Mouse (Mus musculus) heart, embryonic 14.5 days (tissue): ENCODE results near the gene Grn. TPM values are rescaled to one million over a fixed set of nuclear protein-coding genes. Genes with fewer than 3 reads are reported as not detected.

ENCODE experiments used
- ATAC-seq: fragments of 200-750 bp; cut with Nextera tagmentation; 2 replicates; pipeline ENCODE4 v1.8.0; 2017; ENCODE audit warnings: low read depth, moderate TSS enrichment; ENCODE audit not compliant: insufficient number of reproducible peaks, insufficient read depth, low FRiP score
- H3K27ac ChIP-seq, 2 experiments: fragments of 200-500 bp in 1 of 2; fragments of 300-500 bp in 1 of 2; sonication (generic) in 1 of 2; replicated peaks in 1 of 2; 2 replicates each; pipeline ENCODE4 v1.5.1; 2012 to 2014; ENCODE audit warnings: low read depth in 2 of 2, low read length in 2 of 2, control low read depth in 1 of 2, mild to moderate bottlenecking in 1 of 2, mixed read lengths in 1 of 2; ENCODE audit not compliant: control insufficient read depth in 1 of 2, insufficient read depth in 1 of 2
- H3K27me3 ChIP-seq: fragments of 300-500 bp; sonication (generic); 2 replicates; pipeline ENCODE4 v1.6.1; 2014; ENCODE audit warnings: mild to moderate bottlenecking, low read length, control low read depth; ENCODE audit not compliant: control insufficient read depth, insufficient read depth
- H3K36me3 ChIP-seq: fragments of 300-500 bp; sonication (generic); 2 replicates; pipeline ENCODE4 v1.6.1; 2014; ENCODE audit warnings: mild to moderate bottlenecking, control low read depth, low read length, mixed read lengths; ENCODE audit not compliant: control insufficient read depth, insufficient read depth
- H3K4me1 ChIP-seq, 2 experiments: fragments of 200-500 bp in 1 of 2; fragments of 300-500 bp in 1 of 2; sonication (generic) in 1 of 2; 2 replicates each; pipeline ENCODE4 v1.6.1; 2012 to 2014; ENCODE audit warnings: low read length in 2 of 2, control low read depth in 1 of 2, mixed read lengths in 1 of 2; ENCODE audit not compliant: control insufficient read depth in 2 of 2, insufficient read depth in 2 of 2
- H3K4me2 ChIP-seq: fragments of 300-500 bp; sonication (generic); 2 replicates; pipeline ENCODE4 v1.6.1; 2014; ENCODE audit warnings: mild to moderate bottlenecking, low read length
- H3K4me3 ChIP-seq, 2 experiments: fragments of 200-500 bp in 1 of 2; fragments of 300-500 bp in 1 of 2; sonication (generic) in 1 of 2; 2 replicates each; pipeline ENCODE4 v1.5.1; 2012 to 2014; ENCODE audit warnings: low read length in 2 of 2, mild to moderate bottlenecking in 2 of 2, control low read depth in 1 of 2, low read depth in 1 of 2, moderate library complexity in 1 of 2; ENCODE audit not compliant: control insufficient read depth in 1 of 2, insufficient read depth in 1 of 2
- H3K9ac ChIP-seq: fragments of 300-500 bp; sonication (generic); 2 replicates; pipeline ENCODE4 v1.6.1; 2014; ENCODE audit warnings: mild to moderate bottlenecking, low read length
- H3K9me3 ChIP-seq: fragments of 300-500 bp; sonication (generic); 2 replicates; pipeline ENCODE4 v1.6.1; 2016; ENCODE audit warnings: low read length, control low read depth; ENCODE audit not compliant: control insufficient read depth
- WGBS: fragments of 180-500 bp; shearing (Covaris S2); extraction: QIAGEN DNeasy Blood & Tissue Kit; methylation state at CpG from one replicate; pipeline ENCODE4 v1.1.7; 2014; 5-methylcytosine and 5-hydroxymethylcytosine counted together
- polyA plus RNA-seq: library from polyadenylated mRNA; unstranded; fragments of >200 nt; fragmentation: Nextera tagmentation; extraction: Ambion mirVana; gene quantifications from 2 replicates; pipeline ENCODE4 v1.2.1, GENCODE M21; 2014

Gene Grn
- polyA plus RNA-seq, 1 experiment from 2014 or later: 182 TPM

GRCm38 (mm10) chr11:102441434-102441833, 11.3 kb downstream of the Grn start:
- WGBS: 69% methylated on average over 3 of the region's 3 CpGs
- Histone ChIP-seq H3K9ac (no peak overlapping the region), H3K27ac (no peak overlapping the region), H3K27me3 (no peaks in the 10 kb centered on the region; the same call in 1 of the 2 replicates), H3K9me3 (no peaks in the 10 kb centered on the region), H3K36me3 (peaks cover 59% of the 10 kb centered on the region), H3K4me2 (no peak overlapping the region), H3K4me3 (no peak overlapping the region), H3K4me1 (peaks cover 33 to 57% of the 10 kb centered on the region in 2 experiments)
- no peak for ATAC-seq

DNA sequence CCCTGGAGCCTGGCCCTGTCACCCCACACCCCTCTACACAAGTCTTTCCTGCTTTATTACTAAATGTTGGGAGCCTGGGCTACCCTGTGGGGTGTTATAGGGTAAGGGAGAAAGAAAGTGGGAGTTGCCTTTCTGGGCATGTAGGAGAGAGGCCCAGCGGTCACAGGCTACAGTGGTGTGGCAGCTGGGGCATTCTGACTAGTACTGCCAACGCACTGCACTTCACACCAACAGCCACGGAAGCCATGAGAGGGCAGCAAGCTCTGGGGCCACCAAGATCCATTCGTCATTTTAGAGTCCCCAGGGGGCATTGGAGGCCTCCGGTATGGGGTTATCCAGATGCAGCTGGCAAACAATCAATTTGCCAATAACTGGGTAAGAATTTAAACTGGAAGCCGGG, 12.0 kb downstream of the Grn start:
- Histone ChIP-seq H3K4me1 (peaks cover 34 to 56% of the 10 kb centered on the region in 2 experiments), H3K9ac (no peak overlapping the region), H3K27me3 (no peaks in the 10 kb centered on the region; the same call in 1 of the 2 replicates), H3K36me3 (peaks cover 57% of the 10 kb centered on the region), H3K9me3 (no peaks in the 10 kb centered on the region), H3K4me3 (no peak overlapping the region), H3K27ac (0 out of 4 replicates have a peak overlapping the region, but pooled peaks of 1 of the 2 experiments have one; percentile 37), H3K4me2 (no peak overlapping the region)
- 89% methylated on average over 6 of the region's 6 CpGs for WGBS
- no peak for ATAC-seq

DNA sequence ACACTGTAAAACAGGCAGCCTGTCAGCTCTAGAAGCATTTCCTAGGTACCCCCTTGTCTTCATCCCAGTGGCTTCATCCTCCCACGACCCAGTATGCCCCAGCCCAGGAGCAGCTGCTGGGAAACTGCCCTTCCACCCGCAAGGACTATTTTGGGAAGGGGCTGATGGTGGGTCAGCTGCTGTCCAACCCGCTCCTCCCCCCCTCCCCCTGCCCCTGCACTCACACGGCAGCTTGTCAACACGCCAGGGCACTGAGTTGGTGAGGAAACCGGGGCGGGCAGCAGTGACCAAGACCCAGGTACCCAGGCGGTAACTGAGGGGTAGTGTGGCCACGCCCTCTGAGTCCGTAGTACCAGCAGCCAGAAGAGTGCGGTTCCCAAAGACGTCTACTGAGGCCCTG, 13.6 kb downstream of the Grn start:
- Histone ChIP-seq H3K4me3 (no peak overlapping the region), H3K9me3 (no peaks in the 10 kb centered on the region), H3K36me3 (peaks cover 44% of the 10 kb centered on the region), H3K4me2 (peak overlapping the region; percentile 28; the same call in 1 of the 2 replicates), H3K4me1 (peaks cover 39 to 51% of the 10 kb centered on the region in 2 experiments), H3K9ac (no peak overlapping the region; the same call in 1 of the 2 replicates), H3K27me3 (no peaks in the 10 kb centered on the region; the same call in 1 of the 2 replicates), H3K27ac (no peak overlapping the region)
- WGBS: 41% methylated on average over 12 of the region's 12 CpGs
- ATAC-seq: no peak

- Histone ChIP-seq H3K9ac (no peak overlapping the region; the same call in 1 of the 2 replicates), H3K4me2 (0 out of 2 replicates have a peak overlapping the region, but pooled peaks have one; percentile 28), H3K36me3 (peaks cover 38% of the 10 kb centered on the region), H3K4me1 (peaks cover 44 to 55% of the 10 kb centered on the region in 2 experiments), H3K27me3 (no peaks in the 10 kb centered on the region; the same call in 1 of the 2 replicates), H3K4me3 (no peak overlapping the region), H3K27ac (no peak overlapping the region; a peak in 1 of 4 replicates), H3K9me3 (no peaks in the 10 kb centered on the region)
- 66% methylated on average over 3 of the region's 3 CpGs for WGBS
- ATAC-seq: no peak
Measured at GRCm38 (mm10) chr11:102444321-102444720, 14.2 kb downstream of the Grn start.

GRCm38 (mm10) chr11:102444781-102445180, 14.7 kb downstream of the Grn start:
- Histone ChIP-seq H3K4me2 (peak overlapping the region; percentile 77; the same call in 1 of the 2 replicates), H3K4me1 (peaks cover 45 to 55% of the 10 kb centered on the region in 2 experiments), H3K9me3 (no peaks in the 10 kb centered on the region), H3K27ac (peak overlapping the region in 1 of 2 experiments; percentile 73; a peak in 2 of 4 replicates), H3K36me3 (peaks cover 33% of the 10 kb centered on the region), H3K27me3 (no peaks in the 10 kb centered on the region), H3K9ac (0 out of 2 replicates have a peak overlapping the region, but pooled peaks have one; percentile 88), H3K4me3 (no peak overlapping the region)
- ATAC-seq: no peak
- 21% methylated on average over 6 of the region's 6 CpGs for WGBS

DNA sequence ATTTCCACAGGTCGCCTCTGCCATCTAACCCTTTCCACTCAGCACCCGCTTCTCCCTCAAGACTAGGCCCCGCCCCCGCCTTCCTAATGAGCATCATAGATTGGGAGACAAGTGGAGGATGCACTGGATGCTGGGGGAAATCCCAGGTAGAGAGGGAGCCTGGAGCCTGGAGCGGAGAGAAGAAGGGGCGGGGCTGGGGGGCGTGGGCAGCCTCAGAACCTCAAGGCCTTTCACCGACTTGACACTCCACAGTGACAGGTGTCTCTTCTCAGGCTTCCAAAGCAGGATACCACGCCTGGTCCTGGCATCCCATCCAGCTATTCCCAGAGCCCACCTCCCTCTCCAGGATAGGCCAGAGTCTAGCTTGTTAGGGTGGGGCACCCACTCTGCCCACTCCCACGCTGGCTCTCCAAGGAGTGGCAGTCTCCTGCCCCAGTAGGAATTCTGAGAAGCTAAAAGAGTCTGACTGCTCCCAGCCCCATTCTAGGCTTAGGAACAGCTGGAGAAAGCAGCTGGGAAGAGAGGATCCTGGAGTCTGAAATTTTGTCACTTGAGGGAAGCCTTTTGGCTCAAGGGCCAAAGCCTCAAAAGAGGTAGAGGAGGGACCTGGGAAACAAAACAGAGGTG, 15.3 kb downstream of the Grn start:
- H3K36me3 ChIP-seq: peaks cover 27% of the 10 kb centered on the region
- H3K4me1 ChIP-seq: peaks cover 45 to 55% of the 10 kb centered on the region in 2 experiments
- WGBS: 11% methylated on average over 10 of the region's 10 CpGs
- H3K27ac ChIP-seq: peak overlapping the region; percentile 73 to 80
- no peaks in the 10 kb centered on the region for H3K9me3 ChIP-seq
- H3K4me3 ChIP-seq: peak overlapping the region; percentile 70 to 94; a peak in 3 of 4 replicates
- peak overlapping the region; percentile 88 for H3K9ac ChIP-seq
- H3K27me3 ChIP-seq: no peaks in the 10 kb centered on the region
- peak overlapping the region; percentile 77 for H3K4me2 ChIP-seq
- 0 out of 2 replicates have a peak, but pooled peaks have one; percentile 4 for ATAC-seq

- no peaks in the 10 kb centered on the region for H3K9me3 ChIP-seq
- H3K27me3 ChIP-seq: no peaks in the 10 kb centered on the region
- peaks cover 45 to 55% of the 10 kb centered on the region in 2 experiments for H3K4me1 ChIP-seq
- peak overlapping the region; percentile 88 for H3K9ac ChIP-seq
- H3K4me2 ChIP-seq: peak overlapping the region; percentile 77
- H3K4me3 ChIP-seq: peak overlapping the region; percentile 70 to 94
- H3K36me3 ChIP-seq: peaks cover 22% of the 10 kb centered on the region
- 10% methylated on average over 7 of the region's 7 CpGs for WGBS
- ATAC-seq: peak; percentile 10; the same call in 1 of the 2 replicates
- H3K27ac ChIP-seq: peak overlapping the region; percentile 73 to 80
Measured at GRCm38 (mm10) chr11:102445891-102446361, 15.8 kb downstream of the Grn start.
